Mouse (Mus musculus) C2C12 (cell line): ENCODE data around the gene Fibin.

Experiments
- CTCF ChIP-seq: IDR thresholded peaks from one replicate; pipeline ENCODE4 v1.5.1; 2011; ENCODE audit not compliant: control insufficient read depth, insufficient read depth, insufficient read length
- MAX ChIP-seq: IDR thresholded peaks from one replicate; pipeline ENCODE4 v1.6.1; 2011; ENCODE audit warnings: mild to moderate bottlenecking, control low read depth

DNA sequence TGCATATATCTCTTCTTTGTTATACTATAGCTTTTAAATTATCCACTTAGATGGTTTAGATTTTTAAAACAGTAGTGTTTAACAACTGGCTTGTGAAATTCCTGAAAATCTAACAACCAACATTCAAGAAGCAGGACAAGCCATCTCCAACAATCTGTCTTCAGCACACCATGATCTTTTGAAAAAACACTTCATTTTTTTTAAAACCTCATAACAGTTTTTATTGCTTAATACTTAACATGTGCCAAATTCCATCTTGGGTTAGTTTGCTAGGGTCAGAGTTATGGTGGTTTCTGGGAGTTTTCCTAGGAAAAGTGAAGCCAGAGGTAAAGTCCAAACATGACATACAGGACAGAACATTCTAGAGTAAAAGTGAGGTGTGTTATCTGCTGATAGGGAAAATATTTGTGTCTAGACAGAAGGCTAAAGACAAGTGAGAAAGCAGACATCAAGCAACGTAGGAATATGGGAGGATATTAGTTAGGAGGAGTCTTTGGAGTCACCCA lies 4.5 kb upstream of the Fibin start:
- TF ChIP-seq CTCF (no peak), MAX (no peak)
